Mouse (Mus musculus) ovary, postnatal 36 days (tissue): ENCODE data around the gene Gm6710.
"Not testable (repeated sequence)": the region's sequence is repeated elsewhere in the genome, so short reads cannot be mapped to it uniquely, and the experiment has no call there.

ENCODE experiments used
- DNase-seq: peaks from one replicate; pipeline ENCODE4 v3.0.0; 2022; ENCODE audit warnings: low spot score, mixed read lengths

Gm6710 gene

GRCm38 (mm10) chr2:175869024-175869423 is at the start of gene Gm6710:
Gene Gm6710, plus strand, starts transcription at chr2:175869219.
- not testable (repeated sequence) for DNase-seq
